Mouse (Mus musculus) heart, embryonic 12.5 days (tissue): ENCODE measurements around the gene Ccdc151. TPM values are rescaled to one million over a fixed set of nuclear protein-coding genes. Genes with fewer than 3 reads are reported as not detected.
A peak's percentile ranks its signal among the peaks of the same experiment; 100 is the strongest.

Experiments used
- ATAC-seq: fragments of 200-750 bp; cut with Nextera tagmentation; 2 replicates; pipeline ENCODE4 v1.8.0; 2017; ENCODE audit warnings: moderate TSS enrichment, moderate library complexity; ENCODE audit not compliant: insufficient number of reproducible peaks, low FRiP score
- H3K27ac ChIP-seq: fragments of 300-500 bp; sonication (generic); 2 replicates; pipeline ENCODE4 v1.5.1; 2016; ENCODE audit warnings: mild to moderate bottlenecking, moderate library complexity; ENCODE audit not compliant: poor library complexity, severe bottlenecking
- H3K27me3 ChIP-seq: fragments of 300-500 bp; sonication (generic); replicated peaks from 2 replicates; pipeline ENCODE4 v1.6.1; 2016; ENCODE audit warnings: mild to moderate bottlenecking, moderate library complexity
- H3K36me3 ChIP-seq: fragments of 300-500 bp; sonication (generic); 2 replicates; pipeline ENCODE4 v1.6.1; 2016; ENCODE audit warnings: mild to moderate bottlenecking, moderate library complexity
- H3K4me1 ChIP-seq: fragments of 300-500 bp; sonication (generic); replicated peaks from 2 replicates; pipeline ENCODE4 v1.6.1; 2016; ENCODE audit warnings: mild to moderate bottlenecking
- H3K4me2 ChIP-seq: fragments of 300-500 bp; sonication (generic); 2 replicates; pipeline ENCODE4 v1.6.1; 2016; ENCODE audit warnings: mild to moderate bottlenecking, moderate library complexity
- H3K4me3 ChIP-seq: fragments of 300-500 bp; sonication (generic); 2 replicates; pipeline ENCODE4 v1.5.1; 2016; ENCODE audit warnings: mild to moderate bottlenecking
- H3K9ac ChIP-seq: fragments of 300-500 bp; sonication (generic); 2 replicates; pipeline ENCODE4 v1.6.1; 2016; ENCODE audit warnings: mild to moderate bottlenecking, moderate library complexity
- H3K9me3 ChIP-seq: fragments of 300-500 bp; sonication (generic); replicated peaks from 2 replicates; pipeline ENCODE4 v1.6.1; 2016; ENCODE audit warnings: mild to moderate bottlenecking, moderate library complexity
- WGBS: fragments of 180-500 bp; shearing (Covaris S2); methylation state at CpG from one replicate; pipeline ENCODE4 v1.1.7; 2016; 5-methylcytosine and 5-hydroxymethylcytosine counted together
- polyA plus RNA-seq: library from polyadenylated mRNA; unstranded; fragments of >200 nt; fragmentation: Nextera tagmentation; extraction: Ambion mirVana; gene quantifications from 2 replicates; pipeline ENCODE4 v1.2.1, GENCODE M21; 2016

Gene Ccdc151
- 0.17 and 0.29 TPM in 2 replicates for polyA plus RNA-seq

DNA sequence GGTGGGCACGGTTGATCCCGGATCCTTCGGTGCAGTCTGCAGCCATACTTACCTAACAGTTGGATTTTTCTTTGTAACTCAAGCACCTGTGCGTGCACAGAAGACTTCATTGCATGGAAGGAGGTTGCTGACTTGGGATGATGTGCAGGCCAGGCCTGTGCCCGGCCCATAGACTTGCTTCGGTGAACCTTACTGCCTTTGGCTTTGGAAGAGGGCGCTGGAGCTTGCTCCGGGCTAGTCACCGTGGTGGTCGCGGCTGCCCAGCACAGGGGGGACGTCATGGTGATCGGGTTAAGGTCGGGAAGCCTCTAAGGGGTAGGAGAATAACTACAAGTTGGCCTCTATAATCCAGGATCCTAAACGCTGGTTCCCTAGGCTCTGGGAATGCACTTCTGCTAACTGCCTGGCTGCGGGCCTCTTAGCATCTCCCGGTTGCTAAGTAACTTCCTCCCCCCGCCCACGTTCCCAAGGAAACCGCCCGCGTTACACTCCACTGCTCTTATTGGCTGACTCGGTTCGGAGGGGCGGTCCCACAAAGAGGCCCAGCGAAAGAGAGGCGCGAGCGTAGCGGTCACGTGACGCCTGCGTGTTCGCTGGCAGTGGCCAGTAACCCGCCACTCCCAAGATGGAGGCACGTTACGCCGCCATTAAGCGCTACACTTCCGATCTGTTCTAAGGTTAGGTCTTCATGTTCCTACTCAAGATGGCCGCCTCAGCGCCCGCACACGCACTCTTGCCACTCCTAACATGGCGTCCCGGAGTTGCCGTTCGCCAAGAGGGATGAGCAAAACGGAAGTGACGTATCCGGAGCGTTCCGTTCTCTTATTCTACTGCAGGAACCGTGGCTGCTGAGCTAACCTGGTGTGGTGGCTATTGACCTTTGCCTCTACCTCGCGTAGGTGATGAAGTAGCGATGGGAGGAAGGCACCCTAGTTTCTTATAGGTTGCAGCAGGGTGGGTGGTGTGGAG lies at the start of gene Ccdc151, which contains the start of gene Prkcsh:
Gene Ccdc151 (minus strand): TSS at position 441 of the 969 bp plus-strand sequence.
Gene Prkcsh (plus strand): TSS at position 613 of the 969 bp plus-strand sequence.
- peaks cover 9% of the 10 kb centered on the region; the same call in 1 of the 2 replicates for H3K27me3 ChIP-seq
- ATAC-seq = peak; percentile 99
- peak within 1 kb of the TSS; percentile 73 for H3K9ac ChIP-seq
- WGBS = 6% methylated on average over 57 of the region's 57 CpGs
- H3K27ac ChIP-seq = no peak within 1 kb of the TSS; the same call in 1 of the 2 replicates
- peaks cover 20% of the 10 kb centered on the region for H3K4me1 ChIP-seq
- peak within 1 kb of the TSS; percentile 62 for H3K4me3 ChIP-seq
- peak within 1 kb of the TSS; percentile 76 for H3K4me2 ChIP-seq
- H3K36me3 ChIP-seq = peaks cover 36% of the 10 kb centered on the region
- no peaks in the 10 kb centered on the region for H3K9me3 ChIP-seq

- H3K9me3 ChIP-seq = no peaks in the 10 kb centered on the region
- H3K4me1 ChIP-seq = peaks cover 30% of the 10 kb centered on the region
- peaks cover 2% of the 10 kb centered on the region for H3K36me3 ChIP-seq
- H3K27ac ChIP-seq = no peak within 1 kb of the TSS
- H3K4me2 ChIP-seq = peak within 1 kb of the TSS; percentile 69
- H3K4me3 ChIP-seq = peak within 1 kb of the TSS; percentile 36
- H3K9ac ChIP-seq = 0 out of 2 replicates have a peak within 1 kb of the TSS, but pooled peaks have one; percentile 2
- 3% methylated on average over 16 of the region's 28 CpGs for WGBS
- H3K27me3 ChIP-seq = peaks cover 80% of the 10 kb centered on the region
- ATAC-seq = no peak
These were observed 49.5 kb upstream of the Ccdc151 start, which contains the start of gene Elavl3 for GRCm38 (mm10) chr9:22051958-22052254. TSS of gene Elavl3 (minus strand) at chr9:22052023.

DNA sequence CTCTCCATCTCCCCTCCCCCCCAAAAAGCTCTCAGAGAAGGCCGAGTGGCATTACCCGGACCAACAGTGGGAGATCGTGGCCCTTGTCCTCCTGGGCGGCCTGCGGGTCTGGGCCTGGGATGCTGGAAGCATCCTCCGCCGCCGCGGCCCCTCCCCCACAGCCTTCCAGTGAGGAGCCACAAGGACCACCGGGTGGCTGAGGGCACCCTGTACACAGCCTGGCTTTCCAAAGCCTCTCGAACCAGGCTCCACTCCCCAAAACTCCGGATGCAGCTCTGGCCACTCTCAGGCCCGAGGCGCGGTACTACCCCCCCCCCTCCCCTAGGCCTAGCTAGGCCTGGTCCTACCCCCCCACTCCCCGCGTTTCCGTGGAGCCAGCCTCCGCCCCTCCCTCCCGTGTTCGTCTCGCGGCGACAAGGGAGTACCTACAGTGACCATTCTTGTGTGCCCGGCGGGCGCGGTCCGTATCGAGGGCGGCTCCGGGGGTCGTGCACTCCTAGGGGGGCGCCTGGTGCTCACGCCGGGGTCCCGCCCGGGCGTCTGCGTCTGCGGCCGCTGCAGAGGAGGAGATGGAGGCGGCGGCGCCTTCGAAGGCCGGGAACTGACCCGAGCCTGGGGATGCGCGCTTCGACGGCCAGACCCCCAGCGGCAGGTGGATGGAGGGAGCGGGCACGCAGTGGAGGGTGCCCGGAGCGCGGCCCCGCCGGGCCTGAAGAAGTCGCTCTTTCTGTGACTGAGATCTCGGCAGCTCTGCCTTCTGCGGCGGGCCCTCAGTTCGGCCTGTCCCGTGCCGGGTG lies 48.9 kb upstream of the Ccdc151 start:
- Histone ChIP-seq H3K27me3 (peaks cover 78% of the 10 kb centered on the region), H3K4me3 (peak overlapping the region; percentile 36), H3K9me3 (no peaks in the 10 kb centered on the region), H3K27ac (no peak overlapping the region), H3K9ac (0 out of 2 replicates have a peak overlapping the region, but pooled peaks have one; percentile 2), H3K4me2 (peak overlapping the region; percentile 69), H3K36me3 (no peaks in the 10 kb centered on the region), H3K4me1 (peaks cover 30% of the 10 kb centered on the region)
- ATAC-seq = peak; percentile 11; the same call in 1 of the 2 replicates
- 3% methylated on average over 65 of the region's 67 CpGs for WGBS

DNA sequence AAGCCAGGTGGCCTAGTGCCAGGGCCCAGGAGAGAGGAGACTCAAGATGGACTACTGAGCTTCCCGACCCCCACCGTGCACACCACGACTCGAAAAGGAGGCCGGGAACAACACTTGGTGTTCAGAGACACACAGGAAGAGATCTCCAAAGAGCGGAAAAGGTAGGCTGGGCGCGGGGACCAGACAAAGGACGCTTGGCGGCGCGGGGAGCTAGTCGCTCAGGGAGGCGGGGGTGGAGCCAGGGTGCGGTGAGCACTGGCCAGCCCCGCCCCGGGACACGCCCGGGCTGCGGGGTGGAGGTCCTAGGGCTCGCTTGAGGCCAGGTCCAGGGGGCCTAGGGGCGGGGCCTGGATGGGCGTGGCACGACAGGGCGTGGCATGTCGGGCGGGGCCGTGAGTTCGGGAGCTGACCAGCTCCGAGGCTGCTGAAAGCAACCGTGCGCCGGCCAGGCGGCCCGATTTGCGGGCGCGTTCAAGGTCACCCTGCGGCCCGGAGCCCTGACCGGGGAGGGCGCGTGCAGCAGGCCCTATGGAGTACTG lies 48.0 kb upstream of the Ccdc151 start:
- Histone ChIP-seq H3K9ac (0 out of 2 replicates have a peak overlapping the region, but pooled peaks have one; percentile 2), H3K36me3 (no peaks in the 10 kb centered on the region), H3K27me3 (peaks cover 69% of the 10 kb centered on the region), H3K9me3 (no peaks in the 10 kb centered on the region), H3K4me3 (peak overlapping the region; percentile 36), H3K27ac (no peak overlapping the region), H3K4me2 (peak overlapping the region; percentile 69), H3K4me1 (peaks cover 30% of the 10 kb centered on the region)
- under 1% methylated on average over 43 of the region's 43 CpGs for WGBS
- peak; percentile 74 for ATAC-seq

DNA sequence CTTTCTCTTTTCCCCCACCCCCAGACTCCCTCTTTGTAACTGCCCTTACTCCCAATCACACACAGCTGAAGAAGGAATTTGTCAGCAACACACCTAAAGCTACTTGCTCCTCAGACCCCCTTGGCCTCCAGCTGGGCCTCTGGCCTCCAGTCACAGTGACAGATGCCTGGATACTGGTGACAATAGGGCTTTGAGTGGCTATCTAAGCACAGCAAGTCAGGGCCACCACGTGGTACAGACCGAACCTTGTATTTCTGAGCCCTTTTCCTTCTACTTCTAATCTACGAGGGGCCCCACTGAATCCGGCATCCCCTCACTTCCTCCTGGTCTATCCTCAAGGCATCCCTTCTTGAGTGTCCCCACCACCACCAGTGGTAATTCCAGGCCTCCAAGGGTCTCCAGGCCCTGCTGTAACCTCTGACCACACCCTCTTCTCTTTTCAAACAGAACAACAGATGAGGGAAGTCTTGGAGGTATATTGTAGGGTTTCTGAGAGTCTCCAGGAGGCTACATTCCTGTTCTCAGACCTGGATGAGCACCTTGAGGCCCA lies 47.4 kb upstream of the Ccdc151 start:
- H3K27me3 ChIP-seq = peaks cover 62% of the 10 kb centered on the region
- H3K4me2 ChIP-seq = no peak overlapping the region
- H3K4me3 ChIP-seq = 0 out of 2 replicates have a peak overlapping the region, but pooled peaks have one; percentile 36

DNA sequence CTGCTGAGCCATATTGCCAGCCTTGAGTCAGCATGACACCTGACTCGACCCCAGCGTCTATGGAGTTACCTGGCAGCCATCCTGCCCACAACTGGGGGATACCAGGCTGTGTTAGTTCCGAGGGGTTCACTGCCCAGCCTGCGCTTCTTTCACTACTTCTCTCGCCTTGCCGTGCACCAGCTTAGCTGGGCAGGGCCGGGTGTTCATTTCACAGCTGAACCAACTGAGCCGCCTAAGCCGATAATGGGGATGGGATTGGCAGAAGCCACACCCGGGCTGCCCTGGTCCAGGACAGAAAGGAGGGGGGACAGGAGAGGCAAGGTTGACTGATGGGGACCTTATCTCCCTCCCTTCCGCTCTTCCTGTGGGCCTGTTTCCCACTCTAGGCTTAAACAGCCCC lies 46.9 kb upstream of the Ccdc151 start:
- Histone ChIP-seq H3K4me3 (no peak overlapping the region), H3K4me2 (no peak overlapping the region), H3K27me3 (peaks cover 58% of the 10 kb centered on the region), H3K4me1 (peaks cover 26% of the 10 kb centered on the region), H3K27ac (no peak overlapping the region), H3K9me3 (no peaks in the 10 kb centered on the region), H3K9ac (no peak overlapping the region), H3K36me3 (no peaks in the 10 kb centered on the region)
- 50% methylated on average over 11 of the region's 11 CpGs for WGBS
- ATAC-seq = no peak

More for the DNA sequence above, 47.4 kb upstream of the Ccdc151 start:
- no peak for ATAC-seq
- Histone ChIP-seq H3K36me3 (no peaks in the 10 kb centered on the region), H3K9me3 (no peaks in the 10 kb centered on the region), H3K27ac (no peak overlapping the region), H3K9ac (no peak overlapping the region), H3K4me1 (peaks cover 30% of the 10 kb centered on the region)
- WGBS = 47% methylated on average over 4 of the region's 4 CpGs

GRCm38 (mm10) chr9:22047329-22047728 lies 44.9 kb upstream of the Ccdc151 start:
- 51% methylated on average over 9 of the region's 9 CpGs for WGBS
- ATAC-seq = no peak
- H3K27ac ChIP-seq = no peak overlapping the region
- no peak overlapping the region for H3K4me3 ChIP-seq
- no peak overlapping the region for H3K4me2 ChIP-seq
- H3K27me3 ChIP-seq = peaks cover 38% of the 10 kb centered on the region
- no peaks in the 10 kb centered on the region for H3K9me3 ChIP-seq
- H3K36me3 ChIP-seq = no peaks in the 10 kb centered on the region
- H3K9ac ChIP-seq = no peak overlapping the region
- H3K4me1 ChIP-seq = peaks cover 25% of the 10 kb centered on the region

- H3K4me2 ChIP-seq = no peak overlapping the region
- H3K4me3 ChIP-seq = no peak overlapping the region
- no peaks in the 10 kb centered on the region for H3K27me3 ChIP-seq
- no peaks in the 10 kb centered on the region for H3K4me1 ChIP-seq
- no peaks in the 10 kb centered on the region for H3K9me3 ChIP-seq
- no peak overlapping the region for H3K9ac ChIP-seq
- no peaks in the 10 kb centered on the region for H3K36me3 ChIP-seq
- H3K27ac ChIP-seq = no peak overlapping the region
- 59% methylated on average over 2 of the region's 2 CpGs for WGBS
- ATAC-seq = no peak
These were observed 39.4 kb upstream of the Ccdc151 start for GRCm38 (mm10) chr9:22041832-22042231.

- Histone ChIP-seq H3K4me1 (no peaks in the 10 kb centered on the region), H3K27ac (no peak overlapping the region), H3K4me2 (no peak overlapping the region), H3K9ac (no peak overlapping the region), H3K9me3 (no peaks in the 10 kb centered on the region), H3K36me3 (no peaks in the 10 kb centered on the region), H3K27me3 (no peaks in the 10 kb centered on the region), H3K4me3 (no peak overlapping the region)
- WGBS = 71% methylated on average over 10 of the region's 10 CpGs
- ATAC-seq = no peak
These were observed 35.4 kb upstream of the Ccdc151 start for GRCm38 (mm10) chr9:22037826-22038225.

DNA sequence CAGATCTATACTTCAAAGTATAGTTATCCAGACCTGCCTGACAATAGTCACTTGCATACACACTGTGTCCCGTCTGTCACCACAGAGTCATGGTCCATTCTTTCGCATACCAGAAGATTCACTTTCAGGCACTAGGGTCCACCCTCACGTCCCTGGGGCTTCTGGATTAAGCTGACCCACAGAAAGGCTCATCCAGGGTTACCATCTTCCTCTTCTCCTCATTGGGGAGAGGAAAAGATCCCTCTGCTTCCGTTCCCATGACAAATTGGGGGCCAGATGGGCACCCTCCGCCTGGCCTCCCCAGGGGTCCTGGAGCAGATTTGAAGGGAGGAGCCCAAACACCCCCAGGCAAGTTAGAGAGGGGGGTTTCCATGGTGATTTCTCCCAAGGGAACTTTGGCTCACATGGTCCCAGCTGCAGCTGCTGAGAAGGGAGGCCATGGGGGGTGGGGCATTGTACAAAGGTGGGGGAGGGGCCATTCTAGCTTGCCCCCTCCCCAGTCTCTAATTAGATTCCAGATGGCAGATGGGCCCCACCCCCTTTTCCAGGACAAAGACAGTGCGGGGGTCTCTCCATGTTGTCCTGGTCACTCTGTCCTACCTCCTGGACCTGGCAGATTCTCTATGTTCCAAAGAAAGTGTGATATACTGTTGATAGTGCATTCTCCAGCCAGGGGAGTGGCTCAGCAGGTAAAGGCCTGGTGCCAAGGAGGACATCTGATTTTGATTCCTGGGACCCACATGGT lies 33.0 kb upstream of the Ccdc151 start:
- no peak overlapping the region for H3K27ac ChIP-seq
- no peak for ATAC-seq
- H3K27me3 ChIP-seq = no peaks in the 10 kb centered on the region
- H3K4me3 ChIP-seq = no peak overlapping the region
- H3K4me1 ChIP-seq = no peaks in the 10 kb centered on the region
- no peaks in the 10 kb centered on the region for H3K9me3 ChIP-seq
- WGBS = 46% methylated on average over 6 of the region's 6 CpGs
- no peak overlapping the region for H3K4me2 ChIP-seq
- H3K9ac ChIP-seq = no peak overlapping the region
- no peaks in the 10 kb centered on the region for H3K36me3 ChIP-seq
